Mouse (Mus musculus): Measurements from ENCODE around the gene Zmiz1. TPM values are rescaled to one million over a fixed set of nuclear protein-coding genes. Genes with fewer than 3 reads are reported as not detected.
A peak's percentile ranks its signal among the peaks of the same experiment; 100 is the strongest.

Gene Zmiz1
- polyA plus RNA-seq, 1 experiment from 2014 or later, result 12.4 TPM

DNA sequence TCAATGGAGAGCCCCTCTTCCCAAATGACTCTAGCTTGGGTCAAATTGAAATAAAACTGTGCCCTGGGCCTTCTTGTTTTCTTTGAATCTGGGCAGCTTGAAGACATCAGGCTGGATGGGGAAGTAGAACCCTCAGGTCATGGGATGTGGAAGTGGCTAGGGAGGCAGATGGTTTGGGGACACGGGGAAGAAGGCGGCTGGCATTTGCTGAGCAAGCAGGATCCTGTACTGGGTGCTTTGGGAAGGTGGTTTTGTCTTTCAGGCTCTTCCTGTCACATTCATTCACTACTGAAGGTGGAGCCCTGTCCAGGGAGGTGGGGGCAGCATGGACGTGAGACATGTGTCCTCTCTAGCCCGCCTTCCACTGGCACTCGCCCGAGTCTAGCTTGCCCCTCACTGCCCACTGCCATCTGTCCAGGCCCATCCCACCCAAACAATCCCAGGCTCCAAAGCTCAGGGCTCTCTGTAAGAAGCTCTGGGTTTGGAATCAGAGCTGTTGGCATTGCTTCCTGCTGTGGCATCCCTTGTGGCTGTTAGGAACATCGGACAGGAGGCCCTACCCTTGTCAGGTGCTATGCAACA is 11.3 kb downstream of the Zmiz1 start:
- no peak overlapping the region for H3K4me2 ChIP-seq (replicated peaks; ENCODE audit: low read depth)
- no peaks in the 10 kb centered on the region for H3K36me3 ChIP-seq (ENCODE audit: control insufficient read depth, insufficient read depth)
- H3K4me1 ChIP-seq (replicated peaks; ENCODE audit: control insufficient read depth, insufficient read depth, low read length), result peaks cover 47% of the 10 kb centered on the region
- 59% methylated on average over 7 of the region's 7 CpGs for WGBS
- H3K9me3 ChIP-seq (ENCODE audit: control insufficient read depth), result no peaks in the 10 kb centered on the region
- H3K27ac ChIP-seq (ENCODE audit: low read depth, low read length), result peak overlapping the region; percentile 60; the same call in 1 of the 2 replicates
- H3K9ac ChIP-seq (ENCODE audit: low read depth, low read length), result no peak overlapping the region
- no peak overlapping the region for H3K4me3 ChIP-seq (ENCODE audit: low read depth, low read length)
- TF ChIP-seq CTCF (IDR thresholded peaks at IDR 0.05; ENCODE audit: low read depth), result no peak
- ATAC-seq, result no peak
- no peaks in the 10 kb centered on the region for H3K27me3 ChIP-seq (replicated peaks; ENCODE audit: control insufficient read depth, insufficient read depth, low read length)

DNA sequence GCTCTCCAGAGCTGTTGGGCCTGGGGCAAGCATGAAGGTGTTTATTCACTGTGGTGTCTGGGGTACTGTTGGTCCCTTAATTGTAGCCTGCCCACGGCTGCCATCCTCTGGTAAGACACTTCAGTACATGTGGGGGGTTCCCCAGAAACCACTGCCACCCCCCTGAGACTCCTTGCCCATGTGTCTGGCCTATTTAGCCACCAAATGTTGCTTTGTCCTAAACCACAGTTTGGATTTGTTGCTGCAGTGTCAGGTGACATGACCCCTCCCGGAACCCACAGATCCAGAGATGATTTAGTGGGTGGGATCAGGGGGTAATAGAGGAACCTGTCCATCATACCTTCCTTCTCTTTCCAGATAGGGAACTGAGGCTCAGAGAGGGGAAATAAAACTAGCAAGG is 12.1 kb downstream of the Zmiz1 start:
- H3K9me3 ChIP-seq (ENCODE audit: control insufficient read depth), result no peaks in the 10 kb centered on the region
- H3K9ac ChIP-seq (ENCODE audit: low read depth, low read length), result no peak overlapping the region
- H3K27me3 ChIP-seq (replicated peaks; ENCODE audit: control insufficient read depth, insufficient read depth, low read length), result no peaks in the 10 kb centered on the region
- TF ChIP-seq CTCF (IDR thresholded peaks at IDR 0.05; ENCODE audit: low read depth), result peak; percentile 37
- WGBS, result 39% methylated on average over 2 of the region's 2 CpGs
- peak overlapping the region; percentile 60 for H3K27ac ChIP-seq (ENCODE audit: low read depth, low read length)
- no peak for ATAC-seq
- peaks cover 41% of the 10 kb centered on the region for H3K4me1 ChIP-seq (replicated peaks; ENCODE audit: control insufficient read depth, insufficient read depth, low read length)
- H3K36me3 ChIP-seq (ENCODE audit: control insufficient read depth, insufficient read depth), result no peaks in the 10 kb centered on the region
- no peak overlapping the region for H3K4me2 ChIP-seq (replicated peaks; ENCODE audit: low read depth)
- no peak overlapping the region for H3K4me3 ChIP-seq (ENCODE audit: low read depth, low read length)

DNA sequence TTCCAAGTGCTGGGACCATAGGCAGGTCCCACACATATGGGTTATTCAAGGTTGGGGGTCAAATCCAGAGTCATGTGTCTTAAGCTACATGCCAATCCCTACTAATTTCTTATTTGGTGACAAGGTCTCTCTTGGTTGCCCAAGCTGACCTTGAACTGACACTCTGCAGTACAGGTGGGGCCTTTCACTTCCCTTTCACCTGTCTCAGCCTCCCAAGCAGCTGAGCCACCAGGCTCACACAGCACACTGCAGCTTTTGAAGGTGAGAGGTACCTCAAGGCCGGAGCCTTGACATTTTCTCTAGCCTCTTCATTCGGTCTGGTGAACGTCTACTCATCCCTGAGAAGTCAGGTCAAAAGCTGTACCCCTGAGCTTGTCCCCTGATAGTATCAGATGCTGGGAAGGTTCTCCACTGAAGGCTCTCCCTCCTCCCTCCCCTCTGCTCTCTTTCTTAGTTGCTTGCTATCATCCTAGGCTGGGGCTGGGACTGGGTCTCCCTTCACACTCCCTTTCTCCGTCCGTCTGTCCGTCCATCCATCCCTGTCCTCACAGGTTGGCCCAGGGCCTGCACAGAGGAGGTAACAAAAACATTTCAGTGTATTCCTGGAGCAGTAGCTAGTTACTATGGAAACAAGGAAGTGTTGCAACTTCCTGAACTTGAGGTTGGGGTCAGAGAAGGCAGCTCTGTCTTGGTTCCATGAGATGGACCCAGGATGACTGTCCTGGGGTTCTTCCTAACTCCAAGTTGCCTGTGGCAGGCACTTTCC is 13.3 kb downstream of the Zmiz1 start:
- H3K9me3 ChIP-seq (ENCODE audit: control insufficient read depth), result no peaks in the 10 kb centered on the region
- no peak overlapping the region for H3K4me2 ChIP-seq (replicated peaks; ENCODE audit: low read depth)
- H3K4me1 ChIP-seq (replicated peaks; ENCODE audit: control insufficient read depth, insufficient read depth, low read length), result peaks cover 34% of the 10 kb centered on the region
- no peaks in the 10 kb centered on the region for H3K27me3 ChIP-seq (replicated peaks; ENCODE audit: control insufficient read depth, insufficient read depth, low read length)
- ATAC-seq, result 0 out of 2 replicates have a peak, but pooled peaks have one; percentile 23
- peak overlapping the region; percentile 91 for H3K27ac ChIP-seq (ENCODE audit: low read depth, low read length)
- peak overlapping the region; percentile 17; the same call in 1 of the 2 replicates for H3K9ac ChIP-seq (ENCODE audit: low read depth, low read length)
- H3K4me3 ChIP-seq (ENCODE audit: low read depth, low read length), result no peak overlapping the region
- TF ChIP-seq CTCF (IDR thresholded peaks at IDR 0.05; ENCODE audit: low read depth), result no peak
- WGBS, result 68% methylated on average over 6 of the region's 6 CpGs
- peaks cover 4% of the 10 kb centered on the region; the same call in 1 of the 2 replicates for H3K36me3 ChIP-seq (ENCODE audit: control insufficient read depth, insufficient read depth)

DNA sequence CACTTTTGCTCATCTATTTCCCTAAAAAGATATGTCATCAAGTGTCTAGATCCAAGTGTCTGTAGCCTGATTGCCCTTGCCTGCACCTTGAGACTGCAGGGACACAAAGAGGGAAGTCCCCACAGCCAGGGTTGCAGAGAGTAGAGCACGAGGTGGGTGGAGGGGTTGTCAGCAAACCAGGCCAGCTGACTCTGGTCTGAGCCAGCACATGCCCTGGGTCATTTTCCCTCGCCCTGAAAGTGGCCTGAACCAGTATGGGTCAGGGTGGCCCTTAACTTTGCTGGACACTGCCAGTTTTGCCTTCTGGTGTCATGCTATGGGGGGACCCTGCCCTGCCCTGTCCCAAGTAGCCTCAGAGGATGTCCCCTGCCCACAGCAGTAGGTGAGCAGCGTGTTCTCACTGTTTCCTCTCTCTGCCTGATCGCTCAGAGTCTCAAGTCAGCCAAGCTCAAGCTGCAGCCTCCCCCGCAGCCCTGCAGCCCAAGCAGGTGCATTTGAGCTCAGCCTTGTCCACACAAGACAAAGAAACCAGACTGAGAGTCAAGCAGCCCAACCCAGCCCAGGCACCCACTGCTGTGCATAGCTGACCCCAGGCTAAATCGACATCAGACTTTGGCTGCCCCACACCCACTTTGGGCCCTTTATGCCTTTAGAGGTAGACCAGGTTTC is 14.1 kb downstream of the Zmiz1 start:
- no peaks in the 10 kb centered on the region for H3K27me3 ChIP-seq (replicated peaks; ENCODE audit: control insufficient read depth, insufficient read depth, low read length)
- peak; percentile 34 for ATAC-seq
- no peak for TF ChIP-seq CTCF (IDR thresholded peaks at IDR 0.05; ENCODE audit: low read depth)
- peaks cover 30% of the 10 kb centered on the region for H3K4me1 ChIP-seq (replicated peaks; ENCODE audit: control insufficient read depth, insufficient read depth, low read length)
- H3K4me3 ChIP-seq (ENCODE audit: low read depth, low read length), result no peak overlapping the region
- peak overlapping the region; percentile 91 for H3K27ac ChIP-seq (ENCODE audit: low read depth, low read length)
- H3K4me2 ChIP-seq (replicated peaks; ENCODE audit: low read depth), result 0 out of 2 replicates have a peak overlapping the region, but pooled peaks have one; percentile 21
- WGBS, result 36% methylated on average over 6 of the region's 6 CpGs
- H3K9me3 ChIP-seq (ENCODE audit: control insufficient read depth), result no peaks in the 10 kb centered on the region
- H3K9ac ChIP-seq (ENCODE audit: low read depth, low read length), result 0 out of 2 replicates have a peak overlapping the region, but pooled peaks have one; percentile 31
- H3K36me3 ChIP-seq (ENCODE audit: control insufficient read depth, insufficient read depth), result peaks cover 4% of the 10 kb centered on the region; the same call in 1 of the 2 replicates

DNA sequence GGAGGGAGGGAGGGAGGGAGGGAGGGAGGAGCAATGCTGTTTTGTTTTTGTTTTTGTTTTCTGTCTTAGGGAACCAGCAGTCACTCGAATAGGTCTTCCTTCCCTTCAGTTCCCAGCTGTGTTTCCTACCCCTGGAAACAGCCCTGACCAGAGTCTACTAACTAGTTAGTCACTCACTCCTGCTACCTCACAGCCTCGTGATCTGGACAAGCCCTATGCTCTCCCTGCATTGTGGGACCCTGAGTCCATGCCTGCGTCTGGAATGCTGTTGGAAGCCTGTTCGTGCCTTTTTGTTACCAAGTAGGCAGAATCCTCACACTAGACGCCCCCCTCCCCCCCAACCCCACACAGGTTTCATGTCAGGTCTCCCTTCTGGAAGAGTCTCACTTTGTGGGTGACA is 15.0 kb downstream of the Zmiz1 start:
- ATAC-seq, result peak; percentile 52
- no peak overlapping the region; the same call in 1 of the 2 replicates for H3K9ac ChIP-seq (ENCODE audit: low read depth, low read length)
- no peak overlapping the region for H3K4me2 ChIP-seq (replicated peaks; ENCODE audit: low read depth)
- no peak overlapping the region for H3K4me3 ChIP-seq (ENCODE audit: low read depth, low read length)
- H3K4me1 ChIP-seq (replicated peaks; ENCODE audit: control insufficient read depth, insufficient read depth, low read length), result peaks cover 28% of the 10 kb centered on the region
- peaks cover 4% of the 10 kb centered on the region; the same call in 1 of the 2 replicates for H3K36me3 ChIP-seq (ENCODE audit: control insufficient read depth, insufficient read depth)
- 32% methylated on average over 5 of the region's 5 CpGs for WGBS
- H3K27me3 ChIP-seq (replicated peaks; ENCODE audit: control insufficient read depth, insufficient read depth, low read length), result no peaks in the 10 kb centered on the region
- H3K9me3 ChIP-seq (ENCODE audit: control insufficient read depth), result no peaks in the 10 kb centered on the region
- no peak for TF ChIP-seq CTCF (IDR thresholded peaks at IDR 0.05; ENCODE audit: low read depth)
- H3K27ac ChIP-seq (ENCODE audit: low read depth, low read length), result peak overlapping the region; percentile 91

DNA sequence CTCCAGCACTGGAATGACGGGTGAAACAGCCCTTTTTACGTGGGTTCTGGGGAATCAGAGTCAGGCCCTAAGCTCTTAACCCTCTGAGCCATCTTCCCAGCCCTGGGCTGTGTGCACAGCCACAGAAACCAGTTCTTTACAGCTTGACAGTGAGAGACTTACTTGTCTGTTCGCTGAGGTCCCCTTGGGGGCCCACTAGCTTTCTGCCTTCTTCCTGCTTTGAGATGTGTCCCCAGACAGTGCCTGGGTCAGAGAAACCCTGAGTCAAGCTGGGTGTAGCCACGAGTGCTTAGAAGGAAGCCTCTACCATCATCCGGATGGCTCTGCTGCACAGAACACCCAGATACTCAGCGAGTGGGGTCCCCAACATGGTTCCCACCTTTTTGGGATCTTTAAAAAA is 15.7 kb downstream of the Zmiz1 start:
- peak overlapping the region; percentile 91 for H3K27ac ChIP-seq (ENCODE audit: low read depth, low read length)
- H3K36me3 ChIP-seq (ENCODE audit: control insufficient read depth, insufficient read depth), result peaks cover 4% of the 10 kb centered on the region; the same call in 1 of the 2 replicates
- TF ChIP-seq CTCF (IDR thresholded peaks at IDR 0.05; ENCODE audit: low read depth), result no peak
- H3K27me3 ChIP-seq (replicated peaks; ENCODE audit: control insufficient read depth, insufficient read depth, low read length), result no peaks in the 10 kb centered on the region
- 41% methylated on average over 6 of the region's 6 CpGs for WGBS
- H3K4me1 ChIP-seq (replicated peaks; ENCODE audit: control insufficient read depth, insufficient read depth, low read length), result peaks cover 30% of the 10 kb centered on the region
- ATAC-seq, result no peak
- no peak overlapping the region for H3K9ac ChIP-seq (ENCODE audit: low read depth, low read length)
- H3K4me3 ChIP-seq (ENCODE audit: low read depth, low read length), result no peak overlapping the region
- no peak overlapping the region; the same call in 1 of the 2 replicates for H3K4me2 ChIP-seq (replicated peaks; ENCODE audit: low read depth)
- H3K9me3 ChIP-seq (ENCODE audit: control insufficient read depth), result no peaks in the 10 kb centered on the region

Measured in intestine, postnatal 0 days (tissue).